Mouse (Mus musculus): ENCODE results near the gene Tgfa.

DNA sequence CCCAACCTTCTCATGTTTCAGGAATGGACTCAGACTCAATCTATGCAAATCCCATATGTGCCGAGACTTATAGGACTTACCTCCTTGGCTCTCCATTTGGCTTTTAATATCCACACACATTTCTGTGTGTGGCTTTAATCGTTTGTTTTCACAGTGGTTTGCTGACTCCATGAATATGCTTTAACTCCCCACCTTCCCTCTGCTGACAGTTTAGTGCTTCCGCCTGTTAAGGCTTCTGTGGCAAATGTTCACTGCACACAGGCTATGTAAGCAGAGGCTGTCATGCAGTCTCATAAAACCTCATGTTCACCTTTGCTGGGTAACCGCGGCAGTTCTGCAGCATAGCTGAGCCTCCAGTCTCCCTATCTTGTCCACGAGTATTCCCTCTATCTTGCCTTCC lies 18.3 kb upstream of the Tgfa start:
- TF ChIP-seq POLR2A (IDR thresholded peaks at IDR 0.05; ENCODE audit: borderline replicate concordance, insufficient read depth, low read length), result no peak
- no peak for TF ChIP-seq CTCF (IDR thresholded peaks at IDR 0.05; ENCODE audit: borderline replicate concordance, insufficient read depth, low read depth, low read length)

All from cerebellum, adult 2 months (tissue).